Mouse (Mus musculus) G1E-ER4 (cell line): ENCODE measurements around the gene Zfp131. TPM values are rescaled to one million over a fixed set of nuclear protein-coding genes. Genes with fewer than 3 reads are reported as not detected.
A peak's percentile ranks its signal among the peaks of the same experiment; 100 is the strongest.
"Not testable (repeated sequence)": the region's sequence is repeated elsewhere in the genome, so short reads cannot be mapped to it uniquely, and the experiment has no call there.

Experiments used
- GATA1 ChIP-seq: IDR thresholded peaks from one replicate; pipeline ENCODE4 v1.8.0; 2012; ENCODE audit warnings: low read length, inconsistent platforms
- polyA plus RNA-seq: library from polyadenylated mRNA; stranded (reverse); fragments of >175 nt; gene quantifications from 2 replicates; pipeline ENCODE4 v1.2.3, GENCODE M21; 2012

Gene Zfp131
- 25.3 and 35.5 TPM in 2 replicates for polyA plus RNA-seq

DNA sequence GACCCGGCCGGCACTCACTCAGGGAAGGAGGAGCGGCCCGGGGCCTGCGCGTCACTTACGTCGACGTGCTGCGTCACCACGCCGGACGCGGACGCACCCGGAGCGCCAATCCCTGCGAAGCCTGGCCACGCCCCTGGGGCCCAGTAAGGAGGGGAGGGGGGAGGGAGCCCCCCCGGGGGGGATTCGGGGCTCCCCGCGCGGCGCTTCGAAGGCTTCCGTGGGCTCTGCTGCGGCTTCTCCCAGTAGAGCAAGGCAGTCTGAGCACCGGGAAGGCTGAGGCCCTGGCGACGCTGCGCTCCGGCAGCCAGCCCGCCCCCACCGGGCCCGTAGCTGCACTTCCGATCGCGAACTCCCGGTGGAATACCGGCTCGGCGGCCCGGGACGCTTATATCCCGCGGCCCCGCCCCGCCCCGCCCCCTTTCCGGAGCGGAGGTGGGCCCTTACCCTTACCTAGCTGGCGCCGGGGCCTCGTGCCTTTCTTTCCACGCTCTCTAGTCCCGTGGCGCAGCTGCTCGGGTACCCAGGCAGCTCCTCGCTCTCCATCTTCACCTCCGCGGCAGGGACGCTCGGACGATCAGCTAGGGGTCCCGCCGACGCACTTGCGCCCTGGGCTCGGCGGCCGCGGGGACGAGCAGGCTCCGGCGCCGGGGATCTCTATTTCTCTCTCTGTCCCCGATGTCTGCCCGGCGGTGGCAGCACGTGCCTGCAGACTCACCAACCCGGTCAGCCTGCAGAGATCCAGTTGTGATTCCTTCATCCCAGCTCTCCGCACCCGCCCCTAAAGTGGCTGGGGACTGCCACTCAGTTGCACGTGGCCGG is at the start of gene Zfp131:
TSS of gene Zfp131 (minus strand) at position 129 of the 819 bp plus-strand sequence.
- TF ChIP-seq GATA1: no peak

DNA sequence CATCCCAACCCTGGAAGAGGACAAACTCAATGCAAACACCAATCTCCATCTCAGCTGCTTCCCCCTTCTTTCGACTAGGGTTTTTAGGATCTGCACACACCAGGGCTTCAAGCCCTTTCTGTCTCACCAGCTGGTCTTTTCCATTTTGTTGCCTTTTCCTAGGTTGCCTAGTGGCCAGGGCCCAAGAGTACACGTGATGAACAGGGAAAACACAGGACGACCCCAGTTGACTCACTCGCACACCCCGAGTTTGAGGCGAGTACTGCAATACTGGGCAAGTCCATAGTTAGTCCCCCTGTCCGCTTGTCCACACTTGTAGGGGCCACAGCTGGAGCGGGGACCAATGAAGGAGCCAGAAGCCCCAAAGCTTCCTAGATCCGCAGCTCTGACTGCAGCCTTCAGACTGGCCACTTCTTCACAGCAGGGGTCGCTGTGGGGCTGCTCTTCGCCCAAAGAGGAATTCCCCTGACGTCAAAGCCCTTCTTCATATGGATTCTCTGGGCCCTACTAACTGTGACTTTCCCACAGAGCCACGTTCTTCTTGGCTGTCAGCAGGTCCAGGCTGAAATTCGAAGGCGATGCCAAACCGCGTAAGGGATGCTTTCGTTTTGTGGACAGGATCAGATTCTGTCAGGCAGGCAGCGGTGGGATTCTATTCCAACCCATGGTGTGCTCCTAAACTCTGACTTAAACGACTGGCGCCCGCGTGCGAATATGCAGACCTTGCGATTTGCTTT is 44.8 kb upstream of the Zfp131 start, which contains the start of gene D13Ertd608e:
TSS of gene D13Ertd608e (plus strand) at position 687 of the 737 bp plus-strand sequence.
- TF ChIP-seq GATA1: not testable (repeated sequence)

DNA sequence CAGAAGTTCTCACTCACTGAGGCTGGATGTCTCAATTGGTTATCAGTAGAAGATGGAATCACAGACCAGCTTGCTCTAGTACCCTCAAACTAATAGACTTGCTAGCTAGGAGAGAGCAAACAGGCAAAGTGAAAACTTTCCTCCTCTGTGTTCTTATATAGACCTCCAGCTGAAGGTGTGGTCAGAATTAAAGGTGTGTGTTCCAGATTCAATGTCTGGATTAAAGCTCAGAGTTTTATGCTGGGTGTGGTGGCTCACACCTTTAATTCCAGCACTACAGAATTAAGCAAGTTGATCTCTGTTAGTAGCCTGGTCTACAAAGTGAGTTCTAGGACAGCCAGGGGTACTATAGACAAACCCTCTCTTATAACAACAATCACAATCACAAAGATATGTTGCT is 39.4 kb upstream of the Zfp131 start, which contains the start of gene AF067063:
TSS of gene AF067063 (minus strand) at position 101 of the 400 bp plus-strand sequence.
- not testable (repeated sequence) for TF ChIP-seq GATA1

DNA sequence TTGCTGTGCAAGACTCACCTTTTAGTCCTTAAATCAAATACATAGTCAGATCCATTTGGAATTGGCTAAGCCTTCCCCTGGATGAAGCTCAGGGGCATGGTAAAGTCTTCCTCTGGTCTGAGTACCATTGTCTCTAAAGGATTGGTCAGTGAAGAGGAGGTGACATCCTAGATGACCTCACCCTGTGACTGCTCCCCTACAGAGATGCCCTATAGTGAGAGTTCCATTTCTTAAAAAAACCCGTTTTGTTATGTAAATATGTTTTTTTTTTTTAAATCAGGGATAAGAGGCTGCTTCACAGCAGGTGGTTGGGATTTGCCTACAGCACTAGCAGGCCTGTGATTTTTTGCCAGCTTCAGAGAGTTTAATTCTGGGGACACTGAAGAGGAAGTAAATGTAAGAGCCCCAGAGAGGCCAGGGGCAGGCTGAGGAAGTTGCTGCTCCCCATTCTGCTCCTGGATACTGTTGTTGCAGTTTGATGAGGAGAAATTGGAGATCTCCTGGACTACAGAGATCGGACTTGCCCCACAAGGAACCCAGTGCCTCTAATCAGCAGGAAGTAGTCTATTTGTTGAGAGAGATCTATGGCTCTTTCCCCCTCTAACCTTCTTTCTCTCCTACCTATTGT is 27.0 kb upstream of the Zfp131 start:
- TF ChIP-seq GATA1: no peak

DNA sequence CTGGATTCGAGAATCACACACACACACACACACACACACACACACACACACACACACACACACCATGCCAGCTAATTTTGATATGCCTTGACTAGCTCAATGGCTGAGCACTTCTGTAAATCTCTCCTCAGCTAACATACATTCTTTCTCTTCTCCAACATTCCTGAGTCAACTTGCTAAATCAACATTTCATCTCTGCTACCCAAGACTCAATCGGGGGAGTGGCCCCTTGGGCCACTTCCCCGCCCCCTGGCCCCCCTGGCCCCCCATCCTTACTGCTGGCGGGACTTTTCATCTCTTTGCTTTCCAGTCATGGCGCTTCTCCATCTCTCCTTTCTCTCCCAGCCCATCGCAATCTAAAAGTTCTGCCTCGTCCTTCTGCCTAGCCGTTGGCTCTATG is 26.1 kb upstream of the Zfp131 start:
- no peak for TF ChIP-seq GATA1

DNA sequence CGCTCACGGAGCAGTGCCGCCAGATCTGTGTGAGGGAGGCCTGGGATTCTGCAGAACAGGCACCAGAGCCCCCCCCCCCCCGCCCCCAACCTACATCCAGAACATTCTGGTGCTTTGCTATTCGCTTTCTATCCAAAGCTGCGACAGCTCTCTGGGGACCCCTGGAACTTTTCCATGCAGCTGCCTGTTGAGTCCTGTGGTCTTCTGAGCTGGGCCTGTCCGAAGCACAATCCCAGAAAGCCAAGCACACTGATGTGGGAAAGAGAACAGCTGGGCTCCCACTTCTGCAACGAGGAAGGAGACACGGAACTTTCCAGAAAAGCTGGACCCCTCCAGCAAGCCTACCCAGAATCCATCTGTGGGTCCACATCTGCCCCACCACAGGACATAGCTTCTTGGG is 19.3 kb upstream of the Zfp131 start:
- TF ChIP-seq GATA1: no peak

DNA sequence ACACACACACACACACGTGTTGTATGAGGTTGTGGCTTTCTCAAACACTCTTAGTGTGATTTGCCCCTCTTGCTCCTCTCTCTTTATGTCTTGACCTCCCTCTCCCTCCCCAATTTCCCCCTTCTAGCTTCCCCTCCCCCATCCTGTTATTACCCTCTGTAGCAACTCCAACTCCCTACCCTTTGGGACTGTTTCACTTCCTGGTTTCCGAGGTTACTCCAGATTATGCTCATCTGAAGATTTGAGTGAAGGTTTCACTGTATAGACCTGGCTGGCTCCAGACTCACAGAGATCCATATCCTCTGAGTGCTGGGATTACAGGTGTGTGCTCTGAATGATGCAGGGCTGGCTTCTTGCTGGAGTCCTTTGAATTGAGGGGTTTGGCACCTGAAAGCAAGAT is 18.2 kb upstream of the Zfp131 start:
- TF ChIP-seq GATA1: no peak

DNA sequence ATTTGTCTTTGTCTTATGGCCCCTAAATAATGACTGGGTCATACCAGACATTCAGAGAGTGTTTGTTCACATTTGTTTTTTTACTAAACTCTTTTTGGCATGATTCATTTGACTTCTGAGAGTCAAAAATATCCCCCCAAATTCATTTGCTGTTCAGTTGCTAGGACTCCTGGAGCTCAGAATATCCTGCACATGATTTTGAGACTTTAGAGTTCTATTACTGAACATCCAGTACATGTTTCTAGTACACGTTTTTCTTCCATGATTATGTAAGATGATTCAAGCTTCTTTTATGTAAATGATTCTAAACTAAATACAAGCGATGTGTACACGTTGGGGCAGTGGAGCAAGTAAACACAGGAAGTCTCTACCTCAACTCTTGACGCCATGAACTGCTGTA is 7.0 kb upstream of the Zfp131 start:
- TF ChIP-seq GATA1: no peak

DNA sequence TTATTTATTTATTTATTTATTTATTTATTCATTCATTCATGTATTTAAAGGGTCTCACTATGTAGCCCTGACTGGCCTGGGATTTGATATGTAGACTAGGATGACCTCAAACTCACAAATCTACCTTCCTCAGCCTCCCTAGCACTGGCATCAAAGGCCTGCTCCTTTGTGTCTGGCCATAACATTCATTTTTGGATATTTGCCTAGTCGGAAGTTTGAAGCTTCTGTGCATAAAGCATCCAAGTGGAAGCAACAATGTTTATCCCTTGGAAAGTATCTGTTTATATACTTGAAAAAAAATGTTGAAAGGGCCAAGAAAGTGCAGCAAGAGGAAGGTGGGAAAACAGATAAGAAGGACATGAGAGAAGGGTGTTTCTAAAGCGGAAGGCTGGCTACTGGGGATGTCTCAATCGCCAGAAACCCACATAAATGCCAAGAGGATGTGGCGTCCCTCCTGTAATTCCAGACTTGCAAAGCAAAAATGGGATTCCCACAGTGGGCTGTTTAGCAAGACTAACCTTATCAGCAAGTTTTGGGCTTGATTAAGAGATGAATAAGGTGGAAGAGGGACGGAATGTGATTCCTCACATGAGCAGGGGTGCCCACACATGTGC is 2.2 kb upstream of the Zfp131 start:
- TF ChIP-seq GATA1: no peak

DNA sequence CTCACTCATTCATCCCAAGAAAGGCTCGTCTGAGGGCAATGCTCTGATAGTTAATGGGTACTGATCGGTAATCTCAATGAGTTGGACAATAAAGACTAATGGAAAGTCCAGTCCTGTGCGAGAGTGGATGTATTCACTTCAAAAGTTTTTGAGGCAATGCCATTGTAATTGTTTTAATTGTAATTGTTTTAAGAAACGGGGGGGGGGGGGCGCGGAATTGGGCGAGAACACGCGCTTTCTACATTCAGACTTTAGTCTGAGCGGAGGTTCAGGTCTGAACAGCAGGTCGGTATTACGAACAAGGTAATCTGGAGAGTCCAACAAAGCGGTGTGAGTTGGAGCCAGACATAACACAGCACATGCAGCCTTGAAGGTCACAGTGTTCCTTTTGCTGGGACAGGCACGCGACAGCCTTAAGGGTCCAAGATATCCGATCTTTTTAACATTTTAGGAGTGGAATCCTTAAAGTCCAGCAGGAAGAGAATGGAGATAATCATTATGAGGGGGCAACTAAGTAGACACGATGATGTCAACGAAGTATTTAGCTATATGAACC is 969 bp upstream of the Zfp131 start:
- TF ChIP-seq GATA1: no peak

DNA sequence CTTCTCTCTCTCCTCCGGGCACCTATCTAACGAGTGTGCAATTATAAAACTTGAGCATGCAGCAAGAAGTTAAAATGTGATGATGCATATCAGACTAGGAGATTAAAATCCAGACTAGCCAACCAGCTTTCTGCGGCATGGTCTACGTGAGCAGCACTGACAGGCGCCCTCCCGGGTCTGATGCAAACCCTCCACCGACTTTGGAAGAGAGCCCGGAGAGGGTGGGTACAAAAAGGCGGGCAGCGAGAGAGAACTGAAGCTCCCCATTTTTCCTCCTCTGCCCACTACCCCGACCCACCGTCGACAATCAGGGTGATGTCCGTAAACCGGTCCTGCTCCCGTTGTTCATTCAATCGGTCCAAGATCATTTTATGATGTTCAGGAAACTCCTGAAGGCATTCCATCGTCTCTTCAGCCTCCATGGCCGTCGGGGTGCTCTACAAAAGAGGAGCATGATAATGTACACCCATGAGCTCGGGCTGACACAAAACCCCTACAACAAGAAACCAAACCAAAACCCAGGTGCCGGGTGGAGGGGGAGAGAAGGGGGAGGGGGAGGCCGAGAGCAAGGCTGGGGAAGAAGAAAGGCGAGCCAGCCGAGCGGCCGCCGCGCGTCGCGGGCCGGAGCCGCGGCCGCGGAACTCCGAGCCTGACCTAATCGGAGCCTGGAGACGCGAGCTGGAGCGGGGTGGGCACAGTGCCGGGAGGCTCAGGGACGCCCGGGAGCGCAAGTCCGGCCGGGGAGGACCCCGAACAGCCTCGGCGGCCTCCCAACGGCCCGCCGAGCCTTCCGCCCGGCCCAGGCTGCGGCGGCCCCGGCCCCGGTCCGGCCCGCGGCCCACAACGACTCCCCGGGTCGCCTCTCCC is 605 bp downstream of the Zfp131 start:
- TF ChIP-seq GATA1: peak; percentile 7

DNA sequence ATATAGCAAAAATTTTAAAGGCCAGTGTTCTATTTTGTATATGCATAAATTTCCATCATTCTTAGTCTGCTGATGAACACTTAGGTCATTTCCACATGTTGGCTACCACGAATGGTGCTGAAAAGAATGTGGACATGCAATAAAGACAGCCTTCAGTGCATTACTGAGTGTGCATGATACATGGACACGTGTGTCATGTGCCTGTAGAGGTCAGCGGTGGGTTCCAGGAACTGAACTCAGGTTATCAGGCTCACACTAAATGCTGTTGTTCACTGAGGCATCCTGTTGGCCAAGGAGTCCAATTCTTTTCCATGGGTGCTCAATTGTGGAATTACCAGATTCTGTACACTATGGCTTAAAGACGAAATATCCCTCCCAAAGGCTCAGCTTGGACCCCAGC is 7.1 kb downstream of the Zfp131 start:
- TF ChIP-seq GATA1: no peak

DNA sequence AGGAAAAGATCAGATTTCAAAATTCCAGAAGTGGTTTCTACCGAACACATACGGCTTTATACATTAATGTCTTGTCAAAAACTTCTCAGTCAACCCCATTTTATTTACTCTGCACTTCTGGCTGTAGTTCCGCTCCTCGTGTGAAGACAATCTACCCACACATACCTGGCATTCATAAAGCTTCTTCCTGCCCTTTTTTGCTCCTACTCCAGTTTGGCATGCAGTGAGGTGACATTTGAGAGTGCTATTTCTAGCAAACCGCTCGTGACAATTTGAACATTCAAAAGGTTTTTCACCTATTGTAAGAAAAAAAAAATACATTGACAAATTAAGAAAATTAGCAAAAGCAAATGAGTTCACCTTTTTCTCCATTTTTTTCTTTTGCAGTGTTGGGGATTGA is 22.1 kb downstream of the Zfp131 start:
- TF ChIP-seq GATA1: no peak

DNA sequence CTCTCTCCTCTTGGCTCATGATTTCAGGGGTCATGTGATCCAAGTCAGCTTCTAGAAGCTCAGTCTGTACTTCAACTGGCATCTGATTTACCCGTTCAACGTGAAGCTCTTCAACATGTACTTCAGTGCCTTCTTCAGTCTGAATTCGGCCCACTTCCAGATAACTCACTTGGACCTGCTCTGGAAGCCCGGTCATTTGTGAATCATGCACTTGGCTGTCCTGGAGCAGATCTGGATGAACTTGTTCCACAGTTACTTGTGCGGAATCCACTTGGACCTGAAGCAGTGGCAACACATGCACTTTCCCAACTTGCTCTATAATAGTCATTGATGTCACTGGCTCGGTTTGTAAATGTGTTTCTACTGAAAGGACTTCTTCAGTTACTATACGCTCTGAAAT is 24.2 kb downstream of the Zfp131 start:
- TF ChIP-seq GATA1: no peak

DNA sequence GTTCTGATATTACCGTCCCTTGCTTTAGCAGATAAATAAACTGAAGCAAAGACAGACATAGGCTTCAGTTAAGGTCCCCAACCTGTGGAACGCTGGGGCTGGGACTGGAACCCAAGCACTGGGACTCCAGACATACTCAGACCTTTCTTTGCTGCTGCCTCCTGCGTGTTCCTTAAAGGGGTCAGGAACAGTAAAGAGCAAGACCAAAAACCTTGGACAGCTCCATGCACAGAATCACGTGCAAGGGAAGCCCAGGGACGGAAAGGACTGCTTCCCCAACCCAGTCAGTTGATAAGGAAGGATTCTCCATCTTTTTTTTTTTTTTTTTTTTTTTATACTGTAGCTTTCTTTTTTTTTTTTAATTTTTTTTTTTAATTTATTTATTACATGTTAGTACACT is 33.9 kb downstream of the Zfp131 start:
- no peak for TF ChIP-seq GATA1
